Mouse (Mus musculus) kidney, adult 9 months (tissue): ENCODE measurements around the gene Rps27.
"Not testable (repeated sequence)": the region's sequence is repeated elsewhere in the genome, so short reads cannot be mapped to it uniquely, and the experiment has no call there.

Experiments
- DNase-seq: peaks from one replicate; pipeline ENCODE4 v3.0.0; 2022

Gene Rps27

DNA sequence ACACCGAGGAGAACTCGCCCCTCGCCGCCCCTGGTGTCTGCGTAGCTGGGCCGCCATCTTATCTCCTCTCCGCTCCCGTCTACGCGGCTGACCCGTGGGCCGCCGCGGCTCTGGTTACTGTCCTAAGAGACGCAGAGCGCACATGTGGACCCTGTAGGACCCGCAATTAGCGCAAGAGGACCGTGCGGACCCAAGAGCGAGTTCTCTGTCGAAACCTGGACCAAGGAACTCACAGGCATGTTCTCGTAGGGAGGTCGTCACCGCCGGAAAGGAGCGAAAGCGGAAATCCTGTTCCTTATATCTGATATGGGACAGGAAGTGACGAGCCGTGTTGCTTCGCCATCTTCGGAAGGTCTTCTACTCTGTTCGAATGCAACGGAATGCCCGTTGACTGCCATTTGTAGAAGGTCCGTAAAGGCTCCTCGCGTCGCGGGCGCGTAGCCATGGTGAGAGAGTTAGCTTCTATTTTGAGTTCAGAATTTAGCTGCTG lies at the start of gene Rps27, which contains the start of gene Rab13:
Rps27 (minus strand) TSS at position 275 of the 490 bp plus-strand sequence.
Rab13 (plus strand) TSS at position 319 of the 490 bp plus-strand sequence.
- DNase-seq, result peak; percentile 97

- DNase-seq, result peak; percentile 77
These were observed 45.1 kb upstream of the Rps27 start for GRCm38 (mm10) chr3:90258521-90258920.

GRCm38 (mm10) chr3:90256731-90257530 lies 43.5 kb upstream of the Rps27 start:
- DNase-seq, result peak; percentile 69

- no peak for DNase-seq
These were observed 42.4 kb upstream of the Rps27 start for GRCm38 (mm10) chr3:90255784-90256353.

GRCm38 (mm10) chr3:90255194-90255565 lies 41.7 kb upstream of the Rps27 start:
- no peak for DNase-seq

GRCm38 (mm10) chr3:90254419-90255193 lies 41.2 kb upstream of the Rps27 start:
- DNase-seq, result no peak

DNA sequence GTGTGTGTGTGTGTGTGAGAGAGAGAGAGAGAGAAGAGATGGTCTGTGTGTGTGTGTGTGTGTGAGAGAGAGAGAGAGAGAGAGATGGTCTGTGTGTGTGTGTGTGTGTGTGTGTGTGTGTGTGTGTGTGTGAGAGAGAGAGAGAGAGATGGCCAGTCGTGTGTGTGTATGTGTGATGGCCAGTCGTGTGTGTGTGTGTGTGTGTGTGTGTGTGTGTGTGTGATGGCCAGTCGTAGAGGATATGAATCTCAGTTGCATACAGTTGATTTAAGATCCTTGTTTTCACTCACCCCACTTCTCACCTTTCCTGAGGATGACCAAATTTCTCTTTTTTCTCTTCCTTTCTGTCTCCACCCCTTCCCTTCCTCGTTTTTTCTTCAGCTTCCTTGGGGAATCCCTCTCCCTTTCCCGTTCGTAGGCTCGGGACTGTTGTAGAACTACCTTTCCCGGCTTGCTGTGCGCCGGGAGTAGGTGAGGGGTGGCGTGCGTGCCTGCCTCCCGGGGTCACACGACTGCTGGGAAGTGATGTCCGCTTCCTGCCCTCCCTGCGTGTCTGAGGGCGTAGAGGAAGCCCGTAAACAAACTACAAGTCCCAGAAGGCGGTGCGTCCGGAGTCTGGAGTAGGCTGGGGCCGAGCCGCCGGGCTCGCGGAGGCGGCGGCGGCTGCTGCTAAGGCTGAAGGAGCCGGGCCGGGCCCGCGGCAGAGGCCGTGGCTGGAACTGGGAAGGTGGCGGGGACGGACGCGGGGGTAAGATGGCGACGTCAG lies 40.4 kb upstream of the Rps27 start, which contains the start of gene Crtc2:
Crtc2 (plus strand) TSS at position 511 of the 766 bp plus-strand sequence.
- peak; percentile 98 for DNase-seq

DNA sequence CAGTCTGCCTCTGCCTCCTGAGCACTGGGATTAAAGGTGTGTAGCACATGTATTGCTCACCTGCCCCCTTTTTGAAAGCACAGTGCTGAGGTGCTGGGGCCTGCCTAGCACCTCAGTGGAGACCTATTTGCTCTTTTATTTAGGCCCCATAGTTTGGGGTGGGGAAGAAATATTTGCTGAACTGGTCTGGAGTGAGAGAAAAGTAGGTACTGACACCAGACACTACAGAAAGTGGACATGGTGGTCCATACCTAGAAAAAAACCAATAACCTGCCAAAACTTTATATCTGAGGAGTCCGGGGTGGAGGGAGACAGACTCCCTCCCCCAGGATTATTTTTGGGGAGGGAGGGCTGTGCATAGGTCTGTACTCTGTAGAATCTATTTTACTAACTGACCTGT lies 39.7 kb upstream of the Rps27 start:
- not testable (repeated sequence) for DNase-seq

DNA sequence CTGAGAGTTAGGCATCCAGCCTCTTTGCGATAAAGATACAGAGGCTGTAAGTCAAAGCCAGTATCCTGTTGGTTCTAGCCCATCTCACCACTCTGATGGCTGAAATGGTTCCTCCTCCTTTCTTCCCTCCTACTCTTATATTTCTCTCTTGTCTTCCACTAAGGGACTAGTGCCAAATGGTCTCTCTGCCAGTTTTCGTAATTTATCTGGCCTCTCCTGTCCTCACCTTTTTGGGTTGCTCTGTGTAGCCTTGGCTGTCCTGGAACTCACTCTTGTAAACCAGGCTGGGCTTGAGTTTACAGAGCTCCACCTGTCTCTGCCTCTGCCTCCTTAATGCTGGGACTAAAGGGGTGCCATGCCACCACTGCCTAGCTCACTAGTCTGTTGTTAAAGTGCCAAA lies 39.2 kb upstream of the Rps27 start:
- not testable (repeated sequence) for DNase-seq

DNA sequence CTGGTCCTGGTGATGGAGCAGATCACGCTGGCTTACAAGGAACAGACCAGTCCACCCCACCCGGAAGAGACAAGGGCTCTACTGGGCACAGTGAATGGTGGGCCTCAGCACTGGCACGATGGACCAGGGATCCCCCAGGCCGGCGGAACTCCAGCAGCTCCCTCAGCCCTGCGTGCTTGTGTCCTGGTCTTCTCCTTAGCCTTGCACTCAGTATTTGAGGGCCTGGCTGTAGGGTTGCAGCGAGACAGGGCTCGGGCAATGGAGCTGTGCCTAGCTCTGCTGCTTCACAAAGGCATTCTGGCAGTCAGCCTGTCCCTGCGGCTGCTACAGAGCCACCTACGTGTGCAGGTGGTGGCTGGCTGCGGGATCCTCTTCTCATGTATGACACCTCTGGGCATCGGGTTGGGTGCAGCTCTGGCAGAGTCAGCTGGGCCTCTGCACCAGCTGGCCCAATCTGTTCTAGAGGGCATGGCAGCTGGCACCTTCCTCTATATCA lies 38.3 kb upstream of the Rps27 start:
- not testable (repeated sequence) for DNase-seq

- DNase-seq, result no peak
These were observed 37.3 kb upstream of the Rps27 start for GRCm38 (mm10) chr3:90250791-90251190.

DNA sequence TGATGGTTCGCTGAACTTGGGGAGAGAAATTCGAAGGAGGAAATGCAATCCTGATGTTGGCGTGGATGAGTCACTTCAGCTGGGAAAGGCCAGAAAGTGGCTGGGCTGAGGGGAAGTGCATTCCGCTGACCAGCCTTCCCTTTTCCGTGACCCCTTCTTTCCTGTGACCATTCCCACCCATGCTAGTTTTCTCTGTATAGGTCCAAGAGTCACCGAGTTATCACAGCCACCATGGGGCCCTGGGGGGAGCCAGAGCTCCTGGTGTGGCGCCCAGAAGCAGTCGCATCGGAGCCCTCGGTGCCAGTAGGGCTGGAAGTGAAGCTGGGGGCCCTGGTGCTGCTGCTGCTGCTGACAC lies 35.3 kb upstream of the Rps27 start:
- no peak for DNase-seq

- DNase-seq, result peak; percentile 97
These were observed 34.7 kb upstream of the Rps27 start, which contains the start of gene Slc39a1 for GRCm38 (mm10) chr3:90247960-90248745. Gene Slc39a1, plus strand, starts transcription at chr3:90248172.

DNA sequence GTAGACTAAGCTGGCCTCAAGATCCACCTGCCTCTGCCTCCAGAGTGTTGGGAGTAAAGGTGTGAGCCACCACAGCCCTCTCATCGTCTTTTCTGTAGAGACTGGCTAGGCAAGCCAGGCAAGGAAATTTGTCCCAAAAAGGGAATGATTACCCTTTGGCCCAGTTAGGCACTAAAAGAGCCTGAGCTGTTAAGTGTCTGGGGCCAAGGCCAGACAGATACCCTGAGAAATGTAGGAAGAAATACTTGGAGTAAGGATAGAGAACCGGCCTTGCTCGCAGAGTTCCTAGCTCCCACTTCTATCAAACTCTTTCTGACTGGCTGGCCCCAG lies 34.1 kb upstream of the Rps27 start:
- no peak for DNase-seq

- DNase-seq, result no peak
These were observed 32.0 kb upstream of the Rps27 start for GRCm38 (mm10) chr3:90245406-90245805.

DNA sequence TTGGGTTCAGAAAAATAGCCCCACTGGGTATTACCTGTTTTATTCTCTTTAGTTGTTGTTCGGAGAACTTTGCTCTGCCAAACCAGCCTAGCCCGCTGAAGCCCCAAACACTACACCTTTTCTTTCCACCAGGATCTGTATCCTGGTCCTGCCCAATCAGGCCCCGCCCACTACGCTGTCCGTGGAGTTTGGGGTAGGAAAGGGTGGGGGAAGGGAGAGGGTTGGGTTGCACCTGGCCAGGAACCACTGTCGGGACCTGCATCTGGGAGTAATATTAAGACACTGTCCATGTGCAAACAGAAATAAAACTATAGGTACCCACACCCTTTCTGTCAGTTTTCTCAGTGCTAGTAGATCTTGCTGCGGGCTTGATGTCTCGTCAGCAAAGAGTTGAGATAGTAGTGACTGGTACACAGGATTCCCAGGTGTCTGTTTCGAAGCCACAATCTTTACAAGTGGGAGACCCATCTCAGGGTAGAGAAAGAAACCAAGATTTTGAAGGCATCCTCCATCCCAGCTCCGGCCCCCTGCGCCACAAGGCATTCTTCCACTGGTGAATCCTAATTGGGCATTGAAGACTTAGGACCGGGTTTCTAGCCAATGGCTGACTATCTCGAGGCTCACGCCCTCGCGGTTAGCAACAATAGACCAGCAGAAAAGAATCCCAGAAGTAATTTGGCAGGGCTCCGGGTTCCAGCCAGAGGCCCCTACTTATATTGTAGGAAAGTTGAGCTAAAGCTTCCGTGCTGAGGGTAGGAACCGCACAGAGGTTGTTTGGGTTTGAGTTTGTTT lies 29.7 kb upstream of the Rps27 start, which contains the start of gene Creb3l4:
Creb3l4 (minus strand) TSS at position 529 of the 792 bp plus-strand sequence.
- DNase-seq, result no peak

DNA sequence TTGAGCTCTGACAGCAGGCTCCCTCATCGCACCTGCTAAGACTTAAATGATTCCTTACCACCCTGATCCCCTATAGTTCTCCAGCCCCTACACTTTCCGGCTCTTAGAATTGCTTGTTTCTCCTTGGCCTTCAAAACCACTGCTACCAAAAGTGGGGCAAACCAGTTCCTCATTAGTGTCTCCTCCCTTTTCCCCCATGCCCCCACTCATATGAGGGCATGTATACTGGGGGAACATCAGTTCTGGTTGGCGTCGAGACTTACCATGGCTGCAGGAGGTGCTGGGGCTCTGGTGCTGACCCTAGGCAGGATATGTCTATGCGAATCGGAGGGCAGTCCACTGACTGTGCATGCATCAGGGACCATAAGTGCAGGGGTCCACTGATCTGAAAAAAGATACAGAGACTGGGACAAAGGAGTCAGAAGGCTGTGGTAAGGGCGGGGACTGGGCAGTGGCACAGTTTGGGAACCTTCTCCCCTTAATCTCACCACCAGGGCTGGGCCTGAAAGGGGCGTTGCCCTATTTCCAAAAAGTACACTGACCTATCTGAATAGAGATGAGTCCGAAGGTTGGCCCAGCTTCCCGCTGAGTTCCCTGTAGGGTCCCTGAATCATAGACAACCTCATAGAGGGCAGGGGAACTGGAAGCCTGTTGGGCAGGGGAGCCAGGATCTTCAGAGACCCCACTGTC lies 28.4 kb upstream of the Rps27 start:
- DNase-seq, result no peak

DNA sequence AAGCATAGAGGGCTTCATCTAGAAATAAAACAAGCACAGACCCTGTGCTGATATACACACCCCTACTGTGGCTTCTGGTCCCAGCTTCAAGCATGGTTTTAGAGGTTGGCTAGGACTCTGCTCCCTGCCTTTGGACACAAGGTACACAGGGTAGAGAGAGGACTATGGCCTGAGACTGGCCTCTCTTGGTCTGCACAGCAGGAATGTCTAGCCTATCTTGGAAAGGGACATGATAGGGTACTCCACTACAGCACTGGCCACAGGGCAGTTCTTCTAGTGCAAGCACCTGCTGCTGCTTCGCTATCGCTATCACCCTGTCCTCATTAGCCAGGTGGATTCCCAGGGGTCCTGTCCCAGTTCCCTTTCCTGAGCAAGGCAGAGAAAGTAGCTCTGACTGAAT lies 27.8 kb upstream of the Rps27 start:
- peak; percentile 78 for DNase-seq

DNA sequence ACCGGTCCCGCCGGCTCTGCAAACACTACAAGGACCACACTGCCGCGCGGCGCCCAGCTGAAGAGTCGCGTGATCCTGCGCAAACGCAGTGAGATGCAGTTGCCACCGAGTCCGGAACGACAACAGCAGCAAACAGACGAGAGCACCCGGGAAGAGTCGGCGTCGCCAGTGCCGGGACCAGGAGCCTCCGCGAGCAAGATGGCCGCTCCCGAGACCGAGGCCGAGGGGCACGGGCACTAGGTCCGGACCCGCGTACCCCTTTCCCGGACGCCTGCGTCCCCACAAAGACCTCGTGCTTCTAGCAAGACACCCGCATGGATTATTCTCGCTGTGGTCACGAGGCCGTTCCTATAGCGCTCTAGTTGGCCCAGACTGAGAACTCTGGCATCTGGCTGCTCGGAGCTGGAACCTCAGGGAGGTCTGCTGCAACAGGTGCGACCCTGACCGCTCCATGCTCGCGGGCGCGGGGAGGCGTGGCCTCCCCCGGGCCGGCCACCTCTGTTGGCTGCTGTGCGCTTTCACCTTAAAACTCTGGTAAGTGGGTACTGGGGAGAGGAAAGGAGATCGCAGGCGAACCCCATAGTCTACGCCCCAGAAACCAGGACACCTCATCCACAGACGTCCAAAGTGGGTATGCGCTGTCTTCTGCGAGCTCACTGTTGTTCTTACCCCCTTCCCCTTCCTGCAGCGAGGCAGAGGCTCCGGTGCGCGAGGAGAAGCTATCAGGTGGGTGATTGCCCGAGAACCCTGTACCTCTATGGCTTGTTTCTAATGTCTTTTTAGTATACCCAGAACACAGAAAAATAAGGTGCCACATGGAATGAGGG lies 18.3 kb upstream of the Rps27 start, which contains the start of gene Jtb:
Jtb (plus strand) TSS at position 91 of the 827 bp plus-strand sequence.
- peak; percentile 97 for DNase-seq
